Mouse (Mus musculus) C2C12 (cell line): ENCODE measurements at regions not wholly inside any gene's neighbourhood (a gene's known extent, or its start where the extent isn't known, plus 50 kb on each side); places are given as distances from the start of the nearest gene placed in this dataset.

Source experiments
- H3K27me3 ChIP-seq: one replicate; pipeline ENCODE4 v1.6.1; 2011; ENCODE audit not compliant: control insufficient read depth, insufficient read depth, insufficient read length
- H3K36me3 ChIP-seq: one replicate; pipeline ENCODE4 v1.6.1; 2011; ENCODE audit not compliant: control insufficient read depth, insufficient read depth
- H3K4me3 ChIP-seq: one replicate; pipeline ENCODE4 v1.5.1; 2011; ENCODE audit warnings: mild to moderate bottlenecking, control low read depth; ENCODE audit not compliant: poor library complexity, insufficient read depth, severe bottlenecking
- H3K79me2 ChIP-seq: one replicate; pipeline ENCODE4 v1.6.1; 2011; ENCODE audit not compliant: control insufficient read depth, insufficient read depth
- H3K79me3 ChIP-seq: one replicate; pipeline ENCODE4 v1.6.1; 2011; ENCODE audit warnings: low read depth, control low read depth
- H3ac ChIP-seq: one replicate; pipeline ENCODE3; 2011; ENCODE audit warnings: low read depth; ENCODE audit not compliant: control insufficient read depth, insufficient read length
- CEBPB ChIP-seq: IDR thresholded peaks from one replicate; pipeline ENCODE4 v1.6.1; 2011; ENCODE audit warnings: low read depth, mild to moderate bottlenecking, control low read depth, moderate library complexity
- CTCF ChIP-seq: IDR thresholded peaks from one replicate; pipeline ENCODE4 v1.5.1; 2011; ENCODE audit not compliant: control insufficient read depth, insufficient read depth, insufficient read length
- FOSL1 ChIP-seq: IDR thresholded peaks from one replicate; pipeline ENCODE4 v1.8.0; 2011; ENCODE audit warnings: mild to moderate bottlenecking, low read length; ENCODE audit not compliant: poor library complexity, insufficient read depth, severe bottlenecking
- MAX ChIP-seq: IDR thresholded peaks from one replicate; pipeline ENCODE4 v1.6.1; 2011; ENCODE audit warnings: mild to moderate bottlenecking, control low read depth
- MYOD1 ChIP-seq: IDR thresholded peaks from one replicate; pipeline ENCODE4 v1.6.1; 2011; ENCODE audit warnings: low read depth; ENCODE audit not compliant: control insufficient read depth, insufficient read length
- MYOG ChIP-seq: IDR thresholded peaks from one replicate; pipeline ENCODE4 v1.6.1; 2011; ENCODE audit not compliant: control insufficient read depth, insufficient read length; ENCODE audit errors: extremely low read depth
- USF1 ChIP-seq: IDR thresholded peaks from one replicate; pipeline ENCODE4 v1.6.1; 2011; ENCODE audit warnings: low read depth, mild to moderate bottlenecking, control low read depth, moderate library complexity

- H3K79me3 ChIP-seq: no peaks in the 10 kb centered on the region
- H3K27me3 ChIP-seq: peaks cover 11% of the 10 kb centered on the region
- TF ChIP-seq MYOD1 (no peak), MYOG (no peak), CEBPB (no peak), USF1 (no peak), FOSL1 (no peak), MAX (no peak), CTCF (no peak)
- H3K79me2 ChIP-seq: no peaks in the 10 kb centered on the region
- no peak overlapping the region for H3K4me3 ChIP-seq
- no peaks in the 10 kb centered on the region for H3K36me3 ChIP-seq
- H3ac ChIP-seq: no peak overlapping the region
Measured at GRCm38 (mm10) chr9:61853841-61854240, 60.5 kb downstream of the Rplp1 start.

- peaks cover 8% of the 10 kb centered on the region for H3K27me3 ChIP-seq
- H3K79me2 ChIP-seq: no peaks in the 10 kb centered on the region
- H3K36me3 ChIP-seq: no peaks in the 10 kb centered on the region
- no peaks in the 10 kb centered on the region for H3K79me3 ChIP-seq
- H3ac ChIP-seq: no peak overlapping the region
- TF ChIP-seq USF1: no peak
- TF ChIP-seq FOSL1: no peak
- TF ChIP-seq MYOD1: no peak
- no peak for TF ChIP-seq CEBPB
- TF ChIP-seq CTCF: no peak
- no peak for TF ChIP-seq MAX
- TF ChIP-seq MYOG: no peak
- no peak overlapping the region for H3K4me3 ChIP-seq
Measured at GRCm38 (mm10) chr9:61851331-61851730, 63.0 kb downstream of the Rplp1 start.

- TF ChIP-seq CTCF (no peak), USF1 (no peak), MYOD1 (no peak), FOSL1 (no peak), MYOG (no peak), CEBPB (no peak)
- no peak overlapping the region for H3K4me3 ChIP-seq
- H3ac ChIP-seq: no peak overlapping the region
- H3K27me3 ChIP-seq: peaks cover 13% of the 10 kb centered on the region
- H3K36me3 ChIP-seq: no peaks in the 10 kb centered on the region
- H3K79me3 ChIP-seq: no peaks in the 10 kb centered on the region
- H3K79me2 ChIP-seq: no peaks in the 10 kb centered on the region
Measured at GRCm38 (mm10) chr9:61848401-61848800, 65.9 kb downstream of the Rplp1 start.

- Histone ChIP-seq H3K79me2 (no peaks in the 10 kb centered on the region), H3K79me3 (no peaks in the 10 kb centered on the region), H3ac (no peak overlapping the region), H3K36me3 (no peaks in the 10 kb centered on the region), H3K4me3 (no peak overlapping the region), H3K27me3 (peaks cover 13% of the 10 kb centered on the region)
- TF ChIP-seq MAX (no peak), CEBPB (no peak), MYOG (no peak), MYOD1 (no peak), CTCF (no peak), USF1 (no peak), FOSL1 (no peak)
Measured at GRCm38 (mm10) chr9:61847496-61847895, 66.8 kb downstream of the Rplp1 start.

- no peak for TF ChIP-seq MYOD1
- TF ChIP-seq MAX: no peak
- TF ChIP-seq CTCF: no peak
- no peak for TF ChIP-seq FOSL1
- TF ChIP-seq USF1: no peak
- no peak for TF ChIP-seq CEBPB
- Histone ChIP-seq H3K79me2 (no peaks in the 10 kb centered on the region), H3ac (no peak overlapping the region), H3K79me3 (no peaks in the 10 kb centered on the region), H3K27me3 (peaks cover 17% of the 10 kb centered on the region), H3K4me3 (no peak overlapping the region), H3K36me3 (no peaks in the 10 kb centered on the region)
Measured at GRCm38 (mm10) chr9:61844645-61845044, 69.7 kb downstream of the Rplp1 start.

GRCm38 (mm10) chr9:61844141-61844540 lies 70.2 kb downstream of the Rplp1 start:
- TF ChIP-seq MAX: no peak
- no peak for TF ChIP-seq FOSL1
- no peak for TF ChIP-seq MYOG
- TF ChIP-seq CEBPB: no peak
- TF ChIP-seq MYOD1: no peak
- no peak for TF ChIP-seq USF1
- TF ChIP-seq CTCF: no peak
- H3K27me3 ChIP-seq: peaks cover 15% of the 10 kb centered on the region
- no peak overlapping the region for H3ac ChIP-seq
- no peak overlapping the region for H3K4me3 ChIP-seq
- no peaks in the 10 kb centered on the region for H3K79me2 ChIP-seq
- no peaks in the 10 kb centered on the region for H3K36me3 ChIP-seq
- no peaks in the 10 kb centered on the region for H3K79me3 ChIP-seq
